ENCODE assay signal across 22 mouse cellular contexts in the genomic region with DNA sequence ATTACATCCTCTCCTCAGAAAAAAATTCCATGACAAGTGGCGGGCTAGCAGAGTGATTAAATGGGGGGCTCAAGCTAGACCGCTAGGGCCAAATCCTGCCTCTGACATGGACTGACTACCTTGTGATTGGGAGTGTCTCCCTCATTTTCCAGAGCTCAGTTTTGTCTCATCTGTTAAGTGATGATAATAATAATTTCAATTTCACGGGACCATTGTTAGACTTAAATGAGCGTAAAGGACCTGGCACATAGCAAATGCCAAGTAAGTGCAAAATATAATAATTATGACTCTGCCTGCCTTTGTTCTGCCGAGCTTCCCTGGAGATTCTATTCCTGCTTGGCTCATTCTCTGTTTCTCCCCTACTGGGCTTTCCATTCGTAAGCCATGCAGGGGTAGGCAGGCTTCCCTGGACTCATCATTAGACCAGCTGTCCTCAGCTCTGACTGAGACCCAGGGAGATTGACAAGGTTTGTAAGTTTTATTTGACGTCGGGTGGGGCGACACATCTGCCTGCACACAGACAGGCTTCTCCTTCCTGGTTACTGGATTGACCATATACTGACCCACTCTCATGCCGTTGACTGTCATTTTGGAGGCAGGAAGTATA.
DNase-seq lines count a peak whose midpoint lies in the region; ATAC-seq and TF ChIP-seq lines count a peak whose summit lies in the region.
"Had no signal": no experiment of that assay in that cellular context is flagged by ENCODE, and none has a peak within 500 bp of the region (broad histone marks: within the 10 kb centered on the region; RNA-seq: fewer than 3 reads in every experiment).

No protein-coding gene starts in this region.

- H3K27me3 ChIP-seq in forebrain, embryonic 13.5 days: no peaks in the 10 kb centered on the region
- H3K27me3 ChIP-seq in forebrain, embryonic 11.5 days (ENCODE audit: control insufficient read depth, insufficient read depth, low read length): no peaks in the 10 kb centered on the region
- no peaks in the 10 kb centered on the region for H3K27me3 ChIP-seq in hindbrain, embryonic 14.5 days (ENCODE audit: control insufficient read depth, insufficient read depth, low read length)
- H3K27me3 ChIP-seq: embryonic facial prominence, embryonic 13.5 days; hindbrain, embryonic 15.5 days; neural tube, embryonic 13.5 days had no signal

- H3K4me2 ChIP-seq in forebrain, embryonic 13.5 days: no peak overlapping the region
- H3K4me2 ChIP-seq in forebrain, embryonic 11.5 days (ENCODE audit: low read depth, low read length, severe bottlenecking): no peak overlapping the region
- H3K4me2 ChIP-seq in hindbrain, embryonic 14.5 days (replicated peaks): no peak overlapping the region
- H3K4me2 ChIP-seq: embryonic facial prominence, embryonic 13.5 days; hindbrain, embryonic 15.5 days; neural tube, embryonic 13.5 days had no signal

- no peaks in the 10 kb centered on the region for H3K9me3 ChIP-seq in forebrain, embryonic 13.5 days (replicated peaks)
- no peaks in the 10 kb centered on the region for H3K9me3 ChIP-seq in forebrain, embryonic 11.5 days (ENCODE audit: control insufficient read depth, low read length)
- no peaks in the 10 kb centered on the region for H3K9me3 ChIP-seq in hindbrain, embryonic 14.5 days (ENCODE audit: control insufficient read depth, low read length)
- H3K9me3 ChIP-seq: embryonic facial prominence, embryonic 13.5 days; heart, embryonic 10.5 days; hindbrain, embryonic 15.5 days; neural tube, embryonic 13.5 days had no signal

- H3K4me1 ChIP-seq in forebrain, embryonic 13.5 days: no peaks in the 10 kb centered on the region
- H3K4me1 ChIP-seq in forebrain, embryonic 11.5 days (replicated peaks; ENCODE audit: control insufficient read depth, insufficient read depth, low read length): 0 out of 2 replicates have a peak, but pooled peaks cover 2% of the 10 kb centered on the region
- H3K4me1 ChIP-seq in hindbrain, embryonic 14.5 days (replicated peaks; ENCODE audit: control insufficient read depth, insufficient read depth, low read length): peaks cover 5% of the 10 kb centered on the region; the same call in 1 of the 2 replicates
- H3K4me1 ChIP-seq: heart, embryonic 10.5 days had no signal

- no peak for TF ChIP-seq CTCF in layer of hippocampus, adult 2 months (conservative IDR thresholded peaks at IDR 0.05)

- DNase-seq in forebrain, embryonic 11.5 days (ENCODE audit: low spot score): no peak
- DNase-seq in layer of hippocampus, adult 2 months (ENCODE audit: low spot score in 2 of 2): no peak
- no peak for DNase-seq in layer of hippocampus, adult 11-12 months (ENCODE audit: low spot score)
- DNase-seq in Muller cell, postnatal 12 days (ENCODE audit: inconsistent ontology term): peak; percentile 35
- DNase-seq in hindbrain, embryonic 14.5 days (ENCODE audit: low spot score): peak; percentile 32
- DNase-seq in retina, embryonic 14.5 days (ENCODE audit: low spot score): no peak
- DNase-seq in adrenal gland, adult 2 months: no peak
- DNase-seq: cerebellum, adult 11-12 months; cerebellum, postnatal 25 days; embryo, embryonic 11 days; gastrocnemius, adult 2 months; kidney, adult 9 months; kidney, postnatal 14 days had no signal

- WGBS in forebrain, embryonic 13.5 days: 71% methylated on average over 10 of the region's 10 CpGs
- WGBS in forebrain, embryonic 11.5 days: 82% methylated on average over 10 of the region's 10 CpGs
- WGBS in hindbrain, embryonic 14.5 days: 37% methylated on average over 10 of the region's 10 CpGs

- H3K36me3 ChIP-seq in forebrain, embryonic 13.5 days (ENCODE audit: poor library complexity, severe bottlenecking): no peaks in the 10 kb centered on the region
- no peaks in the 10 kb centered on the region for H3K36me3 ChIP-seq in forebrain, embryonic 11.5 days (ENCODE audit: control insufficient read depth, insufficient read depth, low read length)
- no peaks in the 10 kb centered on the region for H3K36me3 ChIP-seq in hindbrain, embryonic 14.5 days (replicated peaks; ENCODE audit: control insufficient read depth, insufficient read depth)
- H3K36me3 ChIP-seq: embryonic facial prominence, embryonic 13.5 days; heart, embryonic 10.5 days; hindbrain, embryonic 15.5 days; neural tube, embryonic 13.5 days had no signal

- no peak overlapping the region for H3K9ac ChIP-seq in forebrain, embryonic 13.5 days
- no peak overlapping the region for H3K9ac ChIP-seq in forebrain, embryonic 11.5 days (ENCODE audit: low read length)
- no peak overlapping the region for H3K9ac ChIP-seq in hindbrain, embryonic 14.5 days
- H3K9ac ChIP-seq: embryonic facial prominence, embryonic 13.5 days; hindbrain, embryonic 15.5 days; neural tube, embryonic 13.5 days had no signal

- no peak overlapping the region for H3K27ac ChIP-seq in forebrain, embryonic 13.5 days
- no peak overlapping the region for H3K27ac ChIP-seq in forebrain, embryonic 11.5 days (ENCODE audit: low read depth, low read length)
- H3K27ac ChIP-seq in layer of hippocampus, adult 2 months: 0 out of 2 replicates have a peak overlapping the region, but pooled peaks have one; percentile 8
- H3K27ac ChIP-seq in hindbrain, embryonic 14.5 days: peak overlapping the region; percentile 34; the same call in 1 of the 2 replicates
- H3K27ac ChIP-seq: embryonic facial prominence, embryonic 13.5 days; gastrocnemius, adult 2 months; heart, embryonic 10.5 days; hindbrain, embryonic 15.5 days; macrophage; neural tube, embryonic 13.5 days had no signal

- 0 out of 2 replicates have a peak, but pooled peaks have one; percentile 21 for ATAC-seq in forebrain, embryonic 13.5 days
- ATAC-seq in forebrain, embryonic 11.5 days (replicated peaks; ENCODE audit: low FRiP score): no peak
- peak; percentile 40; the same call in 1 of the 2 replicates for ATAC-seq in hindbrain, embryonic 14.5 days (ENCODE audit: low FRiP score)
- ATAC-seq: intestine, embryonic 16.5 days had no signal

- H3K4me3 ChIP-seq in forebrain, embryonic 13.5 days: no peak overlapping the region
- no peak overlapping the region for H3K4me3 ChIP-seq in forebrain, embryonic 11.5 days (ENCODE audit: low read depth, low read length)
- no peak overlapping the region for H3K4me3 ChIP-seq in layer of hippocampus, adult 2 months
- H3K4me3 ChIP-seq in hindbrain, embryonic 14.5 days (replicated peaks; ENCODE audit: low read length): no peak overlapping the region
- H3K4me3 ChIP-seq: embryonic facial prominence, embryonic 13.5 days; erythroblast, embryonic 14.5 days; gastrocnemius, adult 2 months; heart, embryonic 10.5 days; hindbrain, embryonic 15.5 days; myocyte; neural tube, embryonic 13.5 days had no signal

Comparison
In these comparisons a context has a peak if more than half of its experiments do, and no peak if none do; other contexts are left out.
1. H3K27ac ChIP-seq: peak in layer of hippocampus, adult 2 months (single experiment) and hindbrain, embryonic 14.5 days (single experiment); none in forebrain, embryonic 13.5 days (single experiment) and forebrain, embryonic 11.5 days (single experiment).
2. DNase-seq: peak in Muller cell, postnatal 12 days (single experiment) and hindbrain, embryonic 14.5 days (single experiment); none in forebrain, embryonic 11.5 days (single experiment), layer of hippocampus, adult 2 months (0 of 2), layer of hippocampus, adult 11-12 months (single experiment), retina, embryonic 14.5 days (single experiment) and adrenal gland, adult 2 months (single experiment).